Mouse (Mus musculus): Measurements from ENCODE around the gene Nsun5. TPM values are rescaled to one million over a fixed set of nuclear protein-coding genes. Genes with fewer than 3 reads are reported as not detected.

Gene Nsun5
- 1.9 TPM for polyA plus RNA-seq (2014; fragmentation: Illumina TruSeq; extraction: RNeasy Lipid Tissue Mini Kit (QIAGEN cat#74804); ENCODE audit: low read depth, low replicate concordance)

DNA sequence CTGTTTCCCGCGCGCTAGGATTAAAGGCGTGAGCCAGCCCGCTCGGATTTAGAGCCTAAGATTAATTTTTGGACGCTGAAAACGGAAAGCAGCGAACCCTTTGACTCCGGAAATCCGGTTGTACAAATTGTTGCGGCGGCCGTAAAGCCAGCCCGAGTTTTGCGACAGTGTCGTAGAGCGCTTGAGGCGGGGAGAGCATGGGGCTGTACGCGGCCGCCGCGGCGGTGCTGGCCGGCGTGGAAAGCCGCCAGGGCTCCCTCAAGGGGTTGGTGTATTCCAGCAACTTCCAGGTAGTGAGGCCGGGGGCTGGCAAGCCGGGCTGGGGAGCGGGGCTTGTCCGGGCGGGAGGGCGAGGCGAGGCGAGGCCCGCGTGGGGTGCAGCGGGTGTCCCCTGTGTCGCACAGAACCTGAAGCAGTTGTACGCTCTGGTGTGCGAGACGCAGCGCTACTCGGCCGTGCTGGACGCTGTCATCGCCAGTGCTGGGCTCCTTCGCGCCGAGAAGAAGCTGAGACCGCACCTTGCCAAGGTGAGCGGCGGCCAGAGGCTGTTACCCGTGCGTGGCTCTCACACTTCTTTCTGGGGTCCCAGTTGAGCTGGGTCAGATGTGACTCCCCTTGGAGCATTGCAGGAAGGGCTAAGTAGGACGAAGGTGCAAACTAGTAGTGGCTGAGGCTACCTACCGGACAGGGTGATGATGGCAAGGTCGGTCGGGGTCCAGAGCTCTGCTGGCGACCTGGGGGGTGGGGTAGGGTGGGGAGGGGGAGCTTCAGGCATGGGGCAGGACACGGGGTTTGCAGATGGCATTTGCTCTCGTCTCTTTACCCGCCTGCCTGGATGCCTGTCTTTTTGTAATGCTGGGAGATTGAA, at the start of gene Nsun5:
Gene Nsun5, plus strand, starts transcription at position 167 of the 868 bp plus-strand sequence.

DNA sequence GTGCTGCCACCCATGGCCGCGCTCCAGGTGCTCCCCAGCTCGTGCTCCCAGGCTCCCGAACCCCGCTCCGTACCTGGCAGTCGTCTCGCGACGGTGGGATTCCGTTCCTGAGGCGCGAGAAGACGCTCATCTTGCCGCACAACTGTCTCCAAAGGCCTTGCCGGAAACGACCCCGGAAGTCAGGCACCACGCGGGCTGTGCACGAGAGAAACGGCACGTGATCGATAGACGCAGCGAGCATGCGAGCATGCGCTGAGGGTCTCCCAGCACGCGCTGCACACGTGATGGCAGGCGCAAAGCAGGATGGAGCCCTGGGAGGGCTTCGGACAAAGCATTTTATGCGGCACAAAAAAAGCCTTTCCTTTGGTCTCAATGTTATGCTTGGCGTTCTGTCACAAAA, 19.9 kb upstream of the Nsun5 start, which contains the start of gene Fkbp6:
Gene Fkbp6, minus strand, starts transcription at position 183 of the 400 bp plus-strand sequence.

DNA sequence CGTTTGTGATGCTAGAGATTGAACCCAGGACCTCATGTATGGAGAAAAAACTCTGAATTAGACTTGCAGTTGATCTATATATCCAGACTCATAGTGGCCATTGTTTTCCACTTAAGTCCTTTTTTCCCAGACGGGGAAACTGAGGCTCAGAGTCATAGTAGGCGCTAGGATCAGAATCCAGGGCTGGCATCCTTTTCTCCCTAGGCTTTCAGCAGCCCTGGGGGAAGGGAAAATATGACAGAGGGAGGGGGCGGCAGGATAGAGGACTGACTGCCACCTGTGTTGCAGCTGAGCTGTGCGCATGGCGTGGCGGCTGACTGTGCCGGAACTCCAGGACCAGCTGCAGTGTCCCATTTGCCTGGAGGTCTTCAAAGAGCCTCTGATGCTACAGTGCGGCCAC, 16.8 kb upstream of the Nsun5 start, which contains the start of gene Trim50:
Gene Trim50, plus strand, starts transcription at position 301 of the 400 bp plus-strand sequence.

DNA sequence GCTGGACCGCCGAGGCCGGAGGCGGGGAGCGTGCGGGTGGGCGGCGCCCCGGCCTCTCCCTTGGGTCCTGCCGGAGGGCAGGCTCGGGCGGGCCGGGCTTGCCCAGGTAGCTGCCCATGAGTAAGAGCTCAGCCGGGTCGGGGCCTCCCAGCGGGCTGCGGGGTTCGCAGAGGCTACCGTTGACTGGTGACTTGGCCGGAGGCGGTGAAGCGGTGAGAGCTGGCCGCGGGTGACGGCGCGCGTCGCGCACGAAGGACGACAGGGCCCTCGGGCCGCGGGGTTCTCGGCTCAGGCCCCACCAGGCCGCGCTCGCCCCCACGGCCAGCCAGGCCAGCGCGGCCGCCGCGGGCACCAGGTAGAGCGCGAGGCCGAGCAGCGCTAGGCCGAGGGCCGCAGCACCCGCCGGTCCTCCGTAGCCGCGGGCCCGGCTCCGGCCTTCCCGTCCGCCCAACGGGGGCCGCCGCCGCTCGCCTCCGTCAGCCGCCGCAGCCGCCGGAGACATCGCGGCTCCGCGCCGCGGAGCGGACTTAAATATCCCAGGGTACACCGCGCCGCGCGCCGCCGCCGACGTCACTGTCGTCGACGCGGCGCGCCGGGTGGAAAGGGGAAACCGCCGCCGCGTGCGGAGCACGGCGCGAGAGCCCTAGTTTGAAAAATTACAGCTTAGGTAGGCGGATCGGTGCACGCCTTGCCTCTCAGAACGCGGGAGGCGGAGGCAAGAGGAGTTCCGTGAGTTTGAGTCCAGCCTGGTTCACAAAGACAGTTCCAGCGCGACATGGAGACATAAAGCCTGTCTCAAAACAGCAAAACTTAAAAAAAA, 24.5 kb downstream of the Nsun5 start, which contains the start of gene Pom121:
Gene Pom121, minus strand, starts transcription at position 543 of the 820 bp plus-strand sequence.

Other genes with a start within 250 kb of the Nsun5 start
- gene Tbl2, start 220.3 kb upstream of the Nsun5 start, polyA plus RNA-seq (2014; fragmentation: Illumina TruSeq; extraction: RNeasy Lipid Tissue Mini Kit (QIAGEN cat#74804); ENCODE audit: low read depth, low replicate concordance) = 12.1 TPM
- 13.1 TPM for gene Bcl7b, start 201.7 kb upstream of the Nsun5 start, polyA plus RNA-seq (2014; fragmentation: Illumina TruSeq; extraction: RNeasy Lipid Tissue Mini Kit (QIAGEN cat#74804); ENCODE audit: low read depth, low replicate concordance)
- 17.9 TPM for gene Baz1b, start 182.7 kb upstream of the Nsun5 start, polyA plus RNA-seq (2014; fragmentation: Illumina TruSeq; extraction: RNeasy Lipid Tissue Mini Kit (QIAGEN cat#74804); ENCODE audit: low read depth, low replicate concordance)
- gene Fzd9, start 118.7 kb upstream of the Nsun5 start, polyA plus RNA-seq (2014; fragmentation: Illumina TruSeq; extraction: RNeasy Lipid Tissue Mini Kit (QIAGEN cat#74804); ENCODE audit: low read depth, low replicate concordance) = 0.08 TPM
- gene Fkbp6, start 19.9 kb upstream of the Nsun5 start, polyA plus RNA-seq (2014; fragmentation: Illumina TruSeq; extraction: RNeasy Lipid Tissue Mini Kit (QIAGEN cat#74804); ENCODE audit: low read depth, low replicate concordance) = 8.4 TPM
- not detected for gene Trim50, start 16.7 kb upstream of the Nsun5 start, polyA plus RNA-seq (2014; fragmentation: Illumina TruSeq; extraction: RNeasy Lipid Tissue Mini Kit (QIAGEN cat#74804); ENCODE audit: low read depth, low replicate concordance)
- gene Pom121, start 24.6 kb downstream of the Nsun5 start, polyA plus RNA-seq (2014; fragmentation: Illumina TruSeq; extraction: RNeasy Lipid Tissue Mini Kit (QIAGEN cat#74804); ENCODE audit: low read depth, low replicate concordance) = 8.2 TPM
- gene Hip1, start 175.2 kb downstream of the Nsun5 start, polyA plus RNA-seq (2014; fragmentation: Illumina TruSeq; extraction: RNeasy Lipid Tissue Mini Kit (QIAGEN cat#74804); ENCODE audit: low read depth, low replicate concordance) = 7.3 TPM
- not detected for gene Ccl26, start 193.6 kb downstream of the Nsun5 start, polyA plus RNA-seq (2014; fragmentation: Illumina TruSeq; extraction: RNeasy Lipid Tissue Mini Kit (QIAGEN cat#74804); ENCODE audit: low read depth, low replicate concordance)
- 0.27 TPM for gene Ccl24, start 203.1 kb downstream of the Nsun5 start, polyA plus RNA-seq (2014; fragmentation: Illumina TruSeq; extraction: RNeasy Lipid Tissue Mini Kit (QIAGEN cat#74804); ENCODE audit: low read depth, low replicate concordance)

Data from testis, adult 10 weeks (tissue).